Mouse (Mus musculus) lung, postnatal 25 days (tissue): ENCODE measurements around the gene Macf1.

ENCODE experiments used
- DNase-seq: peaks from one replicate; pipeline ENCODE4 v3.0.0; 2022; ENCODE audit warnings: low spot score

Macf1 gene

DNA sequence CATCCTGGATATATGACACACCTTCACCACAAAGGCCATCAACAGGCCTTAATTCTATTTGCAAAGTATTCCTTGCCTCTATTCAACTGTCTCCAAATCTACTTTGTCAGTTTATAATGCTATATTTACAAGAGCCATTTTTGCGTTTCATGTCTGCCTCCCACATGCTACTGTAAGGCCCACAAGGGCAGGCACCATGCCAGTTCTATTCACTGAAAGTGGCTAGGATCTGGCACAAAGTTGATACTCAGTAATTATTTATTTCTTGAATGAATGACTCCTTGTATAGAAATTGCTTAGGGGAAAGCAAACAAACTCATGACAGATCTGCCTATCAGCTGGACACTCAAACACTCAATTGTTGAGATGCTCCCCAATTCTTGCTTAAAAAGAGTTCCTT is 280.1 kb downstream of the Macf1 start:
- no peak for DNase-seq

DNA sequence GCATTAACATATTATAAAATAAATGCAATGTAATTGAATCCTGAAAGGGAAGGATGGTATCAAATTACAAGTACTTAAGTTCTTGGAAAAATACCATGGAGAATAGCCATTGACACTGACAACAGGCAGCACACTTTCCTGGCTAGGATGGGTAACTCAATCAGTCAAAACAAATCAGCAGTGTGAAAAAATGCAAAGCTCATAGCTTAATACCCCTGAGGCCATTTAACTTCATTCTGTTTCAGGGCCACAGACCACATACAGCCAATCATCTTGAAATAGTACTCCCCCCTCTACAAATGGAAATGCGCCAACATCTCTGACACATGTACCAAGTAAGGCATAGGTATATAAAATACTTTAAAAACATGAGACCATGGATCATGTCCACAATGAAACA is 281.9 kb downstream of the Macf1 start:
- DNase-seq = no peak

DNA sequence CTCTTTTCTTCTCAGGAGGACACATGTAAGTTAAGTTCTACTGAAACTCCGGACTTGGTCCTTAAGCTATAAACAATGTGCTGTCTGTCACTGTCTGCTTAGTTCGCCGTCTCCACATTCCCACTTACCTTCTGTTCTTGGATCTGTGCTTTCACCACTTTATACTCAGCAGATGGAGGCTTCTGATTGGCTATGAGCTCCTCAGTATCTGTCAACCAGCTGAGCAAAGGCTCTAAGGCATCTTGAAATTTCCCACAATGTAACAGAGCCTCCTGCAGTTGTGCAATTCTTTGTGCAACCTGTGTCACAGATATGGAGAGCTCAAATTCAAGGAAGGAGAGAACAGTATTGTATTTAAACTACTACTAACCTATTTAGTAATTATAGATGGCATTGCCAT is 282.9 kb downstream of the Macf1 start:
- DNase-seq = no peak

DNA sequence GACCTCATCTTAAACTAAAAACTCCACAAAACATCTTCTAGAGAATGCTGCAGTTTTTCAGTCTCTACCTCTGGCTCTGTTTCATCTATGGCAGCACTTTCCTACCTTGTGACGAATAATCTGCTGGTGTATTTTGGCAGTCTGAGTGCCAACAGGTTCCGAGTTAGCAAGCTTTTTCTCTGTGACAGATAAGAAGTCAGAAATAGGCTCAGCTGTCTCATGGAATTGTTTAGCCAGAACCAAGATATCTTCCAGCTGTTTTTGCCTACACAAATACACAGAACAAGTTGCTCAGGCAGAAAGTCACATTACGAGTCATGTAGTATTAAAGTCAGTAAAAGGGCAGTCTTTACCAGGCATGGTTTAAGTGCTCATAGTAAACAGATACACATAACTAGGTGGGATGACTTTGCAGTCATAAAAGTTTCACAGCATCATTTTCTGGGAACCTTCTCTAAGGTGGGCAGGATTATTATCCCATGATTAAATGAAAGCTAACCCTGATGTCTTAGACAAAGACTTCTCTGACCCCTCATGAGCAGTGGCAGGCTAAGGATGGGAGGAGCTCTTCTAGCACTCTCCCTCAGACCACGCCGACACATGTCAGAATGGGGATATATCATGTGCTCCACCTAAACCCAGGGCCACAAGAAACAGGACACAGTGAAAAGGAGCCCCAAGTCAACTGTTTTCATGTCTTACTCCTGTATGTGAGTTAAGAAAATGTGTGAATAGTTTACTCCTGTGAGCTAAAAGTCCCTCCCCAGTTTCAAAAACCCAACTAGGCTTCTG is 286.3 kb downstream of the Macf1 start:
- DNase-seq = no peak

DNA sequence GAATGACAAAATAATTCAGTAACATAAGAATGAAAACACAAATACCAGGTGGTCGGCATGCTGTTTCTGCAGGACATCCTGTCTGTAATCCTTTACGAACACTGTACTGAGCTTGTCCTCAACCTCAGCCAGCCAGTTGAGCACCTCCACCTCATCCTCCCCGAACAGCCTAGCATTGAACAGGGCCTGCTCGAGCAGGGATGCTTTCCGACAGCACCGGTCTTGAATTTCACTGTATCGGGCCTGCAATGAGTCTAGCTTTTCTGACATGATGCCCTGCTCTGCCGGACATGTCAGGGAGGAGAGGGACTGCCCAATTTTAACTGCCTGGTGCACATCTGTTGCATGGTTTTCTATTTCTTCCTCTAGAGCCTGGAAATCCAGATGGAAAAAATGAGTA is 287.1 kb downstream of the Macf1 start:
- DNase-seq = no peak

DNA sequence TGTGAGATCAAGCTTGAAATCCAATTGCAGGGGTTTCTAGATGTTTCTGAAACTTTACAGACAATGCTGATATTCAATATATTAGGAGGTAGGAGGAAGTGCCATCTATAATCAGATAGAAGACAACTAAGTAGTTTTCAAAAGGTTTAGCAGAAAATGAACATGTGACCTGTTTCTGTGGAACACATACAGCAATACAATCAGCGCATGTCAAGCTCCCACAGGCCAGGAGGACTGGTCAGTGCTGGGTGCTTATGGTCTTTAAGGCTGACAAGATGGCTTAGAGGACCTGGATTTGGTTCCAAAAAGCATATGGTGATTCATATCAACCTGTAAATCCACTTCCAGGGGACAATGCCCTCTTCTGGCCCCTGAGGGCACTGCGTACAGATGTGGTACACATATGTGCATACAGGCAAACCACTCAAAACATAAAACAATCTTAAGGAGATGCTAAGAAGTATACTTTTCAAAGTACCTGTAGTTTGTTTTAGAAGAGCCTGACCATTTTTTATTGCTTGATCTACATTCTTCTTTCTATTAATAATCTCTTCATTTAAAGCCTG is 288.6 kb downstream of the Macf1 start:
- DNase-seq = no peak

DNA sequence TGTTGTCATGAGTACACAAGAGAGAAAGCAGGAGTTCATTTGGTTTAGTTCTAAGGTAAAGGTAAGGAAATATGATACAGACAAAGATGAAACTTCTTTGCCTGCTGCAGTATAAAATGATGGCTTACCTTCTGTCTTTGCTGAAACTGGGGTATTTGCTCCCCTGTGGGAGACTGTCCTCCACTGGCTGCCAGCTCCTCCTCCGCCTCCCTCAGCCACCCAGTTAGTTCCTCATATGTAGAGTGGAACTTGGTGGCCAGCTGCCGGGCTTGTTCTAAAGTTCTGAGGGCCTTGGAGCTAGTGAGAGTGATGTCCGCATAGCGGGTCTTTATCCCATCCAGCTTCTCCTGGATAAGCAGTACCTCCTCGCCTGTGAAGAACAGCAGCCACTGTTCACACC is 289.3 kb downstream of the Macf1 start:
- no peak for DNase-seq

DNA sequence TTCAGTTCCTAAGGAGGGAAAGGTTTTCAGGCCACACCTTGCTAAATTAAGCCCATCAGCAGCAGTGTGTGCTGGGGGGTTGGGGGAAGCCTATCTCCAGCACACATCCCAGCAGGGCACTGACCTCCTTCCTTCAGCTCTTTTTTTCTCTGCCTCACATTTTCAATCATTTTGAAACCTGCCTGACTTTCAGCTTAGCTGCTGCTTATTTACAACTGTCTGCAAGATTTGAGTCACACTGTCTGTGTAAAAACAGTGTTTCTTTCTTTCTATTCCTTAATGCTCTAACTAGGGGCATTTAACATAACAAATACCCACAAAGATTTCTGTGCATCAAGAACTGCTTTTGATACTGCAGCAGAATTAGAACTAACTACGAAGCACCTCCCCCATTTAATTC is 289.9 kb downstream of the Macf1 start:
- no peak for DNase-seq

DNA sequence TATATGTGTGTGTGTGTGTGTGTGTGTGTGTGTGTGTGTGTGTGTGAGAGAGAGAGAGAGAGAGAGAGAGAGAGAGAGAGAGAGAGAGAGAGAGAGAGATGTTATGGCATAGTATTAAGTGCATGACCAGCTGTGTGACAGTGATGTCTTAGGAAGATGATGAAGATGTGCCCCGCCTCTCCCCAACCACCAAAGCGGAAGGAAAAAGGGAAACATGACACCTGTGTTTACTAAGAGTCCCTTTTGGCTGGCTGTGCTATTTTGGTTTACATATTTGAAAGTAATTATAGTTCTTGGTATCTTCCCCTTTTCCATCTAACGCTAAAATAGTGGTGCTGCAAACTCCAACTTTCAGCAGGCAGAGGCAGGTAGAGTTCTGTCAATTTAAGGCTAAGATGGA is 291.2 kb downstream of the Macf1 start:
- no peak for DNase-seq

DNA sequence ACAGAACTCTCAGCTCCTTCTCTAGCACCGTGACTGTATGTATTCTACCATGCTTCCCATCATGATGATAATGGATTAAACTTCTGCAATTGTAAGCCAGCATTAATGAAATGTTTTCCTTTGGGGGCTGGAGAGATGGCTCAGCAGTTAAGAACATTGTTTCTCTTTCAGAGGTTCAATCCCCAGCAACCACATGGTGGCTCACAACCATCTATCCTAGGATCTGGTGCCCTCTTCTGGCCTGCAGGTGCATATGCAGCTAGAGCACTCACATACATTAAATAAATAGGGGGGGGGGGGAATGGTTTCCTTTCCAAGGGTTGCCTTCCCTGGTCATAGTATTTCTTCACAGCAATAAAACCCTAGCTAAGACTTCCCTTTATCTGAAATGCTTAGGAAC is 292.0 kb downstream of the Macf1 start:
- no peak for DNase-seq

DNA sequence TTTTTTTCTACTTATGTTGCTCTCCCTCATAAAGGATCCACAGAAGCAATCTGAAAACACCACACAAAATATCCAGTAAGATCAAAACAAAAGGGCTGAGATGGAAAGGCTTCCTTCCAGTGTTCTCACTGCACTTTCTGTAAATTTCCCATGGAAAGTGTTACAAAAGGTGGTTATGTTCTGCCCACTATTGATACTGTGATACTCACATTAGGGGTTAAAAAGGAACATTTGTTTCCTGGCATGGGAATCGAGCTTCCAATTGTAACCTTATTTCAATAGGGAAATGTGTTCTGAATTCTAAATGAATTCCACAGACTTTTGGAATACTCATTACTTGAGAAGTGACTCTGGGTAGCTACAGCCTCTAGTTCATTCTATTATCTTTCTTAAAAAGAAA is 299.1 kb downstream of the Macf1 start:
- no peak for DNase-seq

DNA sequence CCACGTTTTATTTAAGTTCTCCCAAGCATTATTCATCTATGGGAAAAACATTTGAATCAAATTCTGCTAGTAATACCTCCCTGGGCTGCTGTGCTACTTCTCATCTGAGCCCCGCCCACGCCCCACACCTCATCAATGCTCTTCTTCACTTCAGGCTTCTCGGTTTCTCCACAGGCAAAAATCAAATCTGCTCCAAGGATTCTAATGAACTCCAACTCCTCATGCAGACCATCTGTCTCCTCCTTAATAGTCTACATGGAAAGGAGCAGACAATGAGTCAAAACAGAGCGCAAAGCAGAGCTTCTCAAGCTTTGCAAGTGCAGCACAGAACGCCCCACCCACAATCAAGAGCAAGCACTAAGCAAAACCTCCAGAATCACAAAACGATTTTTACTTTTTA is 301.0 kb downstream of the Macf1 start:
- DNase-seq = no peak

DNA sequence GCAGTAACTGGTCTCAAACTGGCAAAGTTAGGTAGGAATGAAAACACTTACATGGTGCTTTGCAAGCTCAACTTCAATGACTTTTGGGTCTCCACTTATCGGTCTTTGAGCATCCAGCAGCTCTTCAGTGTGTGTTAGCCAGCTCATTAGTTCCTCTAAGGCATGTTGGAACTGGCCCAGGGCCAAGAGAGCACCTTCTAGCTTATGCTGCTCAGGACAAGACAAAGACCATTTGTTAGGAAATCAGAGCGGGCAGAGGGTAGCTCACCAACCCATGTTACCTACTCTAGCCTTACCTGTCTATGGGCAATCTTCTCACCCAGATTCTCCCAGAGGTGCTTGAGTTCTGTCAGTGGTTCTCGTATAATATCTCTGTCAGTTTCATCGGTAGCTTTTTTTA is 302.1 kb downstream of the Macf1 start:
- DNase-seq = no peak

DNA sequence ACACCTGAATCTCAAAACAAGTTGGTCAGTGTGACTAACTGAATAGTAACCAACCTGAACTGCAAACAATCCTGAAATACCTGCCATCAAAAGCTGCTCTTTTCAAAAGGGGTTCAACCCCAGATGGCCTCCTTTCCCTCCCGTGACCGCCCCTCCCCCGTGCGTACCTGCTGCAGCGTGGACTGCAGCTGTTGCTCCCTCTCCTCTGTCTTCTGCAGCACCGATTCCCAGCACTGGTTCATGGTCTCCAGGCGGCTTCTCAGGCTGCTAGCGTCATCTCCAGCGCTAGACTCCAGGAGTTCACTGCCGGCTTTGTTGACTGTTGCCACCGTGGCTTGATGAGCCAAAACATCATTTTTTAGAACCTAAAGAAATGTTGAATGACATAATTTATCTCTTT is 302.6 kb downstream of the Macf1 start:
- DNase-seq = no peak

DNA sequence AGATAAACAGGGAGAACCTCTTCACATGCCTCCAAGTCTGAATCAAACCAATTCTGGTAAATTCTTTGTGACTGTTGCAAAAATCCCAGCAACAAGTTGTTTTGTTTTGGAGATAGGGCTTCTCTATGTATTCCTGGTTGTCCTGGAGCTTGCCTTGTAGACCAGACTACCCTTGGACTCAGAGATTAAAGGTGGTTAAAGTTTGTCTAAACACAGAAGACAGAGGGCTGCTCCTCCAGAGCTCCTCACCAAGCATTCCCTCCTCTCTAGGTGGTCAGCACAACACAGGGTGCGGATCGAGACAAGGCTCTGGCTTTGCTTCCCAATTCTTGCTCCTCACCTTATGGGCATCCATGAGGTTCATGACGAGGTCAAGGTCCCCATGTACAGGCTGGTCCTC is 308.1 kb downstream of the Macf1 start:
- no peak for DNase-seq

DNA sequence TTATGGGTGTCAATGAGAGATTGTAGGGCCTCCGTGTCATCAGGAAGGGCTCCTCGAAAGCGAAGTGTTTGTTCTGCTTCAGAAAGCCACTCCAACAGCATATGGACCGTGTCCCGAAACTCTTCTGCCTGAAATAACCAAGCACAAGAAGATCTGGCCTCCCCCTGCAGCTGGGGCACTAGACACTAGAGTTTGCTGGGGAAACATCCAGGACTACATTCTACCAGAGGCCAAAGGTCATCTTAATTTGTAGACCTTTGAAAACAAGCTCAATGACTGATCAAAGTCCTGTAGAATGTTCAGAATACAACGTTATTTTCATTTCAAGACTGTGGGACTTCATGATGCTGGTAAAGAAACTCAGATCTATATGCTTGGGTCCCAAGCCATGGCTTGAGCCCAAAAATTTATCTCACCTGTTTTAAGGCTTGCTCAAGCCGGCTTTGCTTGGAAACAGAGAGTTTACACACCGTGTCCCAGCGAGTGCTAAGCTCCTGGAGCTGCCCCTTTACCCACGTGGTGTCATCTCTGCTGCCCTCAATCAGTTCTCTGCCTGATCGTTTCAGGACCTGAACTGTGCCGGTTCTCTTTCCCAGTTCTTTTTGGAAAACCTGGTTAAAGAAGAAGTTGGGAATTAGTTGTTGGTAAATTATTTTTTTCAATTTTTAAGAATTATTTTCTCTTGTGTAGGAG is 309.7 kb downstream of the Macf1 start:
- no peak for DNase-seq

DNA sequence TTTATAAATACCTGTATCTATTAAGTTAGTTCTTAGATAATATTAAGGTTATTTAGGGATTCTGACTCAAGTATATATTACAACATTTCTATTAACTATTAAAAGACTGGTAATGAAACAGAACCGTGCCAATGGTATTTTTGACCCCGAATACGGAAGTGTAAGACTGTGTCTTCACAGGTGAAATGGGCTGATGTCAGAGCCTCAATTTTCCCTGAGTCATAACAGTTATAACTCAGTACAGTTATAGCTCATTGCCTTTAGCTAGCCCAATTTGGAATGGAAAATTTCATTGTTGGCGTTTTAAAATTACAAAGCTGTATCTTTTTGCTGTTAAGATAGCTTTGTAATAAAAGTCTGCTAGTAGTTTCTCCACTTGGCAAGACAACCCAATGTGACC is 320.6 kb downstream of the Macf1 start:
- DNase-seq = no peak

DNA sequence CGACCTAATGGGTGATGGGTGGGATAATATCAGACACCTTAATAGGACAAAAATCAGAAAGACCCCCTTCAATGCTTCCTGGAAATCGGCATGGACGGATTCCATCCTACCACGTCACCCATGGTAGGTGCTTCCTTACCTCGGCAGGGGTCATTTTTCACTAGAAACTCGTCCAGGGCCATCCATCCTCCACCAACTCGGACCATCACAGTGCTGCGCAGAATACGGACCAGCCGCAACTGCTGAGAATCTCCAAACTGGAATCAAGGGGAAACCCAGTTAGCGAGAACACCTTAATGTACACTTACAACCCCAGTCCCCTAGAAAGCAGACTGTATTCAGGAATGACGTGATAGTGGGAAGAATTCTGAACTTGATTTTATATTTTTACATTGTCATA is 323.4 kb downstream of the Macf1 start:
- no peak for DNase-seq

DNA sequence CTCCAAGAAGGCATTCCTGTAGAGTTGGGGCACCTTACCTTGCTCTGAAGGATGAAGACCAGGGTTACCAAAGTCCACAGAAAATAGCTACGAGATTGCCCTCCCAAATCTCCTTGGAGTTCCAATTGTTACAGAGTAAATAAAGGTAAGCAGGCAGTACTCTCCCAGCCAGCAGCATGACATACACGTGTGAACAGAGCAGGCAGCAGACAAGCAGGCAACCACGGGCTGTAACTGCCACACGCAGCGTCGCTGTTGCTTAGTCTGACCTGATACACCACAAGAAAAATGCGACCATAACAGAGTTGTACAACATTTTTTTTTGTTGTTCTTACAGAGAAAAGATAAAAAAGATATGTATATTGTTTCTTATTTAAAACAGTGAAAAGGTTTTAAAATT is 325.5 kb downstream of the Macf1 start:
- no peak for DNase-seq

DNA sequence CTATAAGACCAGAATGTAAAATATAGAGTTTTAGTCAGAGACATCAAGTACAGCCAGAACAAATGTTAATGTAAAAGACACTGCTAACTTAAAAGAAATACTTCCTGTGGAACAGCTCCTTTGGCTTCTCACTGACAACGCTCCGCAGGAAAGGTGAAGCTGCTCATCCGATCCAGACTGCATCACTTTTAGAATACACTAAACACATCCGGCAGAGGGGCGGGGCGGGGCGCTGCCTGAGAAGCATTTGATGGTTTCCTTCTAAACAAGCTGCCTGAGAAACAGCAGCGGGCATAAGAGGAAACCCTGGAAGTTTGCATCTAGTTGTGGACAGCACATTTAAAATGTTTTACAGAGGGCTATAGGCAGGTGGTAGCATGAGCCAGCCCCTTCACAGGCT is 328.2 kb downstream of the Macf1 start:
- DNase-seq = no peak

DNA sequence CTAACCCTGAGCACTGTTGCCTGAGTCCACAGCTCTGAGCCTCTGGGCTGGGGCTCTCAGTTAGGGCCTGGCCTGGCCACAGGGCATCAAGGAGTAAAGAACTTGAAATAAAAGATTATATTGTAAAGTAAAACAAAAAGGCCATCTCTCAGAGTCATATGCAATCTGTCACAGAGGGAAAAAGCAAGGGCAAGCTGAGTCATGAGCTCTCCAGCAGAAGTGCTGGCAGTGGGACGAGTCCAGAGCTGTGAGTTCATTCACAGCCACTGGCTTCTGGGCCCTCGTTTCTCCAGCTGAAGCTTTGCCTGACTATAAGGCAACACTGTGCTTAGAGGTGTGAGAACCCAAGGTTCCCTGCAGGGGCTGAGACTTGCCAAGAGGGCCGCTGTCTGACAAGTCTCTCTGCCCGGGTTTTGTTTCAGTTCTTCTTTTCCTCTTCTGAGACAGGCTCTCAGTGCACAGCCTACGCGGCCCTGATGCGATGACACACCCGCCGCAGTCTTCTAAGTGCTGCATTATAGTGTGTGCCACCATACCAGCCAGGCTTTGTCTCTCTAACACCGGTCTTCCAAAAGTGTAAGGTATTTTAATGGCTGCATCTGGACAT is 330.8 kb downstream of the Macf1 start:
- DNase-seq = no peak

DNA sequence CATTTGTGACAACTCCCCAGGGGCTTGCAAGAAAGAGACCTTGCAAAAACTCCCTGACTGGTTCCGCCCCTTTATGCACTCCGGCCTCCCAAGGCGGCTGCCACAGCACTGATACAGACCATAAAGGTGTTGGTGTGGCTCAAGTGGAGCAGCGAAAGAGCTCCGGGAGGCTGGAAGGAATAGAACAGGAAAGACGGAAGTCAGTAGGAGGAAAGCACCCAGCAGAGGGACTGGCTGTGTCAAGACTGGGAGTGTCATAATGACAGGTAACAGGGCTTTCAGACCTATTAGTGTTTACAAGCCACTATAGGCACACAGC is 340.7 kb downstream of the Macf1 start:
- no peak for DNase-seq
